Mouse (Mus musculus) kidney, adult 2 months (tissue): ENCODE measurements around the gene Dnm2.

Source experiments
- CTCF ChIP-seq: fragments of 200-500 bp; conservative IDR thresholded peaks from 2 replicates; pipeline ENCODE4 v1.5.1; 2011; ENCODE audit warnings: low read depth, mild to moderate bottlenecking, control low read depth, low read length, moderate library complexity, mixed read lengths; ENCODE audit not compliant: insufficient read depth, insufficient read length
- POLR2A ChIP-seq: fragments of 200-500 bp; IDR thresholded peaks from one replicate; pipeline ENCODE4 v1.6.1; 2011; ENCODE audit warnings: low read depth, low read length, control low read depth

- no peak for TF ChIP-seq CTCF
- no peak for TF ChIP-seq POLR2A
Observed at GRCm38 (mm10) chr9:21556996-21557395, 132.3 kb downstream of the Dnm2 start.
